Comparison of ENCODE assay signal across 25 mouse cellular contexts in genomic region chr3:138749645-138750044, GRCm38 (mm10).
"Had no signal": no experiment of that assay in that cellular context is flagged by ENCODE, and none has a peak within 500 bp of the region (broad histone marks: within the 10 kb centered on the region; RNA-seq: fewer than 3 reads in every experiment).

No protein-coding gene starts in this region.

- H3K27me3 ChIP-seq: heart, embryonic 12.5 days; hindbrain, embryonic 12.5 days; intestine, embryonic 15.5 days; limb, embryonic 13.5 days; limb, embryonic 15.5 days had no signal

- DNase-seq: gastrocnemius, adult 2 months; gastrocnemius, postnatal 10 days; gastrocnemius, postnatal 25 days; heart, adult 18-20 months; heart, postnatal 10 days; heart, postnatal 4 days; kidney, adult 18-20 months; kidney, adult 8-10 months; kidney, postnatal 10 days; kidney, postnatal 25 days; kidney, postnatal 4 days; lung, adult 18-20 months had no signal

- H3K27ac ChIP-seq: gastrocnemius, adult 2 months; heart, embryonic 10.5 days; hindbrain, embryonic 10.5 days; hindbrain, embryonic 12.5 days; hindbrain, embryonic 14.5 days; intestine, embryonic 15.5 days; limb, embryonic 13.5 days; limb, embryonic 15.5 days; liver, embryonic 12.5 days; liver, embryonic 14.5 days had no signal

- H3K4me2 ChIP-seq: heart, embryonic 12.5 days; hindbrain, embryonic 12.5 days; hindbrain, embryonic 14.5 days; intestine, embryonic 15.5 days; limb, embryonic 13.5 days; limb, embryonic 15.5 days; liver, embryonic 12.5 days had no signal

- ATAC-seq: hindbrain, embryonic 16.5 days; inflammation-experienced regulatory T-cells, adult 6 months; intestine, embryonic 15.5 days; intestine, postnatal 0 days; liver, embryonic 12.5 days had no signal

- H3K9me3 ChIP-seq: heart, embryonic 10.5 days; heart, embryonic 12.5 days; hindbrain, embryonic 10.5 days; hindbrain, embryonic 12.5 days; intestine, embryonic 15.5 days; limb, embryonic 13.5 days; limb, embryonic 15.5 days; liver, embryonic 12.5 days had no signal

- H3K4me3 ChIP-seq: gastrocnemius, adult 2 months; heart, embryonic 10.5 days; heart, embryonic 12.5 days; hindbrain, embryonic 10.5 days; hindbrain, embryonic 12.5 days; intestine, embryonic 15.5 days; limb, embryonic 13.5 days; limb, embryonic 15.5 days; liver, embryonic 12.5 days had no signal

- H3K36me3 ChIP-seq: heart, embryonic 10.5 days; heart, embryonic 12.5 days; hindbrain, embryonic 10.5 days; hindbrain, embryonic 12.5 days; intestine, embryonic 15.5 days; limb, embryonic 13.5 days; limb, embryonic 15.5 days; liver, embryonic 12.5 days had no signal

- H3K9ac ChIP-seq: heart, embryonic 12.5 days; hindbrain, embryonic 12.5 days; hindbrain, embryonic 14.5 days; intestine, embryonic 15.5 days; limb, embryonic 13.5 days; limb, embryonic 15.5 days; liver, embryonic 12.5 days; liver, embryonic 14.5 days had no signal
